Mouse (Mus musculus) spleen, adult 2 months (tissue): ENCODE results near the gene Olfr399.

Source experiments
- CTCF ChIP-seq: fragments of 200-500 bp; IDR thresholded peaks from 2 replicates; pipeline ENCODE4 v1.5.1; 2011; ENCODE audit warnings: mild to moderate bottlenecking, inconsistent platforms; ENCODE audit not compliant: insufficient read depth, insufficient read length, insufficient replicate concordance; ENCODE audit errors: extremely low read depth
- POLR2A ChIP-seq: fragments of 200-500 bp; IDR thresholded peaks from 2 replicates; pipeline ENCODE4 v1.6.1; 2011; ENCODE audit warnings: low read depth, low read length, inconsistent platforms

- no peak for TF ChIP-seq CTCF
- no peak for TF ChIP-seq POLR2A
Observed at GRCm38 (mm10) chr11:74056451-74056850, at the start of gene Olfr399, which contains the start of gene Olfr139.
